Mouse (Mus musculus) CD8-positive naive resting alpha-beta T cell, adult 2 months (primary cell): ENCODE data around the gene Rap1gap2.

ENCODE experiments used
- DNase-seq, 2 experiments: peaks; one replicate each; pipeline ENCODE4 v3.0.0; 2022; ENCODE audit warnings: low read depth in 2 of 2, low spot score in 2 of 2

Rap1gap2 gene

DNA sequence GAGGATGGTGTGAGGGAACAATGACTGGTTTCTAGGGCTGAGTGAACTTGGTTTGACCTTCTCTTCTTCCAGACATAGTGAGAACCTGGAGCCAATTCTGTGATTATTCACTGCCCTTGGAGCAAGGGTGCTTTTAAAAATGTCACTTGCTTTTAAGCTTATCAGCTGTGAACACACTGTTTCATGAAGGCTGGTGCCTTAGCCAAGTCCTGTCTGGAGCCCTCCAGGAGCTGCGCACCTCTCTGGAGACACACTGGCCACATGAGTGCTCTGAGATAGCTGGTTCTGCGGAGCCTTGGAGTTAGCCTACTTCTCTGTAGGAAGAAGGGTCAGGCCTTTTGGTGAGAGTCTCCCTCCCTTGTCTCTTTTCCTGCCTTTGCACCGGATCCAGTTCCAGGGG, 95.7 kb downstream of the Rap1gap2 start:
- DNase-seq, result no peak

- no peak for DNase-seq
Measured at GRCm38 (mm10) chr11:74512595-74512994, 98.1 kb downstream of the Rap1gap2 start.

GRCm38 (mm10) chr11:74506275-74506674, 104.4 kb downstream of the Rap1gap2 start:
- no peak for DNase-seq

- DNase-seq, result no peak
Measured at GRCm38 (mm10) chr11:74502485-74502884, 108.2 kb downstream of the Rap1gap2 start.

GRCm38 (mm10) chr11:74501989-74502388, 108.7 kb downstream of the Rap1gap2 start:
- DNase-seq, result no peak

GRCm38 (mm10) chr11:74501061-74501460, 109.7 kb downstream of the Rap1gap2 start:
- DNase-seq, result no peak

DNA sequence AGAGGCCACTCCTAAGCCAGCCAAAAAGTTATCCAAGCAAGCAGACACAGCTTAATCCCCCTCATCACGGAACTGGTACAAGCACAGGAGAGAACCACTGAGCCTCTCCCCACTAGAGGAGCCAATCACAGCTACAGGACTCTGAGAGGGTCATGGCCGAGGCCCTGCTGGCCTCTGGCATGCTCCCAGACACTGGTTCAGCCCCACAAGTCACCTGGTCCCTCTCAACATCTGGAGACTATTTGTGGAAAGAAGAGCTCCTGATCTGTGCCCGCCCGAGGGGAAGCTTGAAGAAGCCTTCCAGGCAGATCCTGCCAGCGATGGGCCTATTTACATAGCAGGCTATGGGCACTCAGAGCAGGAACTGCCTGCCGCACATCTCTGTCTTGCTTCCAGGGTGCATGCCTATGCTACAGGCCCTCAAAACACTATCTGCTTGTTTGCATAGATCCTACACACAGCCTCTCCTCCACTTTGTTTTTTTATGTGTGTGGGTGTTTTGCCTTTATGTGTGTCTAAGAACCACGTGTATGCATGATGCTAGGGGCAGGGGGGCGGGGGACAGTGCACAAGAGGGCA, 111.1 kb downstream of the Rap1gap2 start:
- no peak for DNase-seq

DNA sequence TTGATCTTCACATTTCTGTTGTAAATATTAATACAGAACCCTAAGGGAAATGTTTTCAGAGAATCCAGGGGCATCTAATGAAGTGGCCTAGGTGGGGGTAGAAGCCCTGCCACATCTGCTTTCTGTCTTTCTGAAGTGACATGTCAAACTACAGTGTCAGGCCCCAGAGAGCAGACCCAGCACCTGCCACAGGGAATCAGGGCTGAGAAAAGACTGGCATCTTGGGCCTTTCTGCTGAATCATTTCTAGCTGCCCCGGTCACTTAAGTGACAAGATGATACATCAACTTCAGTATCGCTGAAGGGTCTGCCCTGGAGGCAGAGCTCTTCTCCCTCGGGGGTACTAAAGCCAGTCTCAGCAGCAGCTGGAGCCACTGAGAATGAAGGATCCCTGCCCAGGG, 111.7 kb downstream of the Rap1gap2 start:
- no peak for DNase-seq

- no peak for DNase-seq
Measured at GRCm38 (mm10) chr11:74496581-74496980, 114.1 kb downstream of the Rap1gap2 start.

DNA sequence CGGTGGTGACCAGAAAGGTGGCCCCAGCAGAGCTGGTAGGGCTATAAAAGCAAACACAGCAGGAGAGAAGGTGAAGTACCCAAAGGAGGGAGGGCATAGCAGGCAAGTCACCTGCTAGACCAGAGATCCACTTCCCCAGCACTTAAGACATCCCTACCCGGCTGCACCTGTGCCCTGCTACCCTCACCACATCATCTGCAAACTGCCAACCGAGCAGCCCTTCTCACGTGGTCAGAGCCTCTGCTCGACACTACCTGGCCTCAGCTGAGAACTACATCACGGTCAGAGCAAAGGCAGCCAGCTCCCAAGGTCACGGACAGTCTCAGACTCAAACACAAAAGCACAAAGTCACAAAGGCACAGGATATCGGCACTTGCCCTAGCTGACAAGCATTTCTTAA, 116.8 kb downstream of the Rap1gap2 start:
- DNase-seq, result no peak

DNA sequence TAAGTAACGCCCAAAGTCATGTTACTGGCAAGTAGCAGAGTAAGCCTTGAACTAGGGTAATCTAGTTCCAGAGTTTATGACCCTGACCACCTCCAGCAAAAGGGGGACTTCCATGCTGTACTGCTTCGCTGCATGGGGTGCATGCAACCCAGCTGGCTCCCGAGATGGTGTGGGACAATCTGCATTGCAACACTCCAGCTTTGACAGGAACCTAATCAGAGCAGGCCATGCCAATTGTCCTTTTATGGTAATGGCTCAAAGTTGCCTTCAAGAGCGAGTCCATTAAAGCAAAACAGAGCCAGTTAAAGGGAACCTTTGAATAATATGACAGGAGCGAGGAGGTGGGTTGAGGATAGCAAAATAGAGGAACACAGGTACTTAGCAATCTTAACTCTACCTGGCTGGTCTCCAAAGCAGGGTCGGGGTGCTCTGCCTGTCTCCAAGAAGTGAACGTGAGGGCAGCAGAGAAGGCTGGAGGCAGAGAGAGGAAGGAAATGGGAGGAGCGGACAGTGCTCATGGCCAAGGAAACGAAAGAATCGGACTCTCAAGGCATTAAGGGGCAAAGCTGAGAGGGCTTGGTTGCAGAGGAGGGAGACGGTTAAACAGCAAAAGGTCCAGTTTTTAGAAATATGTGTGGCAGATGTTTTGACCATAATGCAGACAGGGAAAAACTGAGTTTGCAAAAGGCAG, 117.4 kb downstream of the Rap1gap2 start:
- no peak for DNase-seq

DNA sequence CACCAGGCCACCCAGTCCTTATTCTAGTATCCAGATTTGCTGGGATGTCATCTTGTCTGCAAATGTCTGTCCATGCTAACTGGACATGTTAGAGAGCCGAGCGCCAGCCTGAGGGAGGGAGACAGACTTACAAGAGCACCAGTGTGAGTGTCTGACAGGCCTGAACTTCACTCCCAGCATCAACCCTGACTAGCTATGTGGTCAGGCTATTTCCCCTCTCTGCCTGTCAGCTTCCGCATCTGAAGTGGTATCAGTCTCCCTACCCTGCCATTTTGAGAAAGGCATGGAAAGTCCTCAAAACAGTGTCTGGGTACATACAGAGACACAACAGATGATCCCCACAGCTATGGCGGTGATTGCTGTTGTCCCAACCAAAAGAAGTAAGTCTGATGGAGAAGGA, 119.6 kb downstream of the Rap1gap2 start:
- no peak for DNase-seq

- DNase-seq, result no peak
Measured at GRCm38 (mm10) chr11:74489239-74489638, 121.5 kb downstream of the Rap1gap2 start.

- DNase-seq, result no peak
Measured at GRCm38 (mm10) chr11:74487952-74488351, 122.8 kb downstream of the Rap1gap2 start.

- no peak for DNase-seq
Measured at GRCm38 (mm10) chr11:74485435-74486217, 125.1 kb downstream of the Rap1gap2 start.

DNA sequence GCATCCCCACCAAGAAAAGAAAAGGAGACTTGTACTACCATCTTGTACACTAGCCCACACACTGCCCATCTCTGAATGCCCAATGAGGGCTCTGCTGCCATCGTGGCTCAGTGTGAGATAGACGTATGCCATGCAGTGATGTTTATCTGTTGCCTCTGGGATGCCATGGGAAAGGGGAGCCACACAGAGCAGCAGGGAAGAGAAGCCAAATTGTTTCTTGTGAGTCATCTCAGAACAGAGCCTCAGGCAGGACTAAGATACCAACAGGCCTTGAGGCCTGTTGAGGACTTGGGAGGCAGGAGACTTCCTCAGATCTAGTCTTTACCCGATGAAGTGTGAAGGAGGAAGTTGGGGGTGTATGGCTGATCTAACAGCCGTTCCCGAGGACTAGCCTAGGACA, 126.8 kb downstream of the Rap1gap2 start:
- DNase-seq, result no peak

- no peak for DNase-seq
Measured at GRCm38 (mm10) chr11:74483153-74483817, 127.4 kb downstream of the Rap1gap2 start.

DNA sequence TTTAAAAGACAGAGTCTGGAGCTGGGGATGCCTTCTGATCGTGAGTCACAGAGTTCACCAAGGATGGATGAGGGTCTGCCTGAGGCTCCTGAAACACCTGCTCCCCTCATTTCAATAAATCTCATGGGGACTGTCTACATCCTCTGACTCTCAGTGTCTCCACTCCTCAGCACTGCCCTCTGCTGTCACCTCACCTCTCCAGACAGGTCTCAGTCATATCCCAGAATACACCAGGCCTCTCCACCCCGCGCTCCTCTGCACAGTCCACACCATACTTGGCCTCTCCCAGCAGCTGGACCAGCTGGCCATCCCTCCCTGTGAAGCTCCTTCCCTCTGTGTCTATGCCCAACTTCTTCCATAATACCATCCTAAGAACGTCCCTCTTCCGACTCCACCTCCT, 128.9 kb downstream of the Rap1gap2 start:
- DNase-seq, result no peak

DNA sequence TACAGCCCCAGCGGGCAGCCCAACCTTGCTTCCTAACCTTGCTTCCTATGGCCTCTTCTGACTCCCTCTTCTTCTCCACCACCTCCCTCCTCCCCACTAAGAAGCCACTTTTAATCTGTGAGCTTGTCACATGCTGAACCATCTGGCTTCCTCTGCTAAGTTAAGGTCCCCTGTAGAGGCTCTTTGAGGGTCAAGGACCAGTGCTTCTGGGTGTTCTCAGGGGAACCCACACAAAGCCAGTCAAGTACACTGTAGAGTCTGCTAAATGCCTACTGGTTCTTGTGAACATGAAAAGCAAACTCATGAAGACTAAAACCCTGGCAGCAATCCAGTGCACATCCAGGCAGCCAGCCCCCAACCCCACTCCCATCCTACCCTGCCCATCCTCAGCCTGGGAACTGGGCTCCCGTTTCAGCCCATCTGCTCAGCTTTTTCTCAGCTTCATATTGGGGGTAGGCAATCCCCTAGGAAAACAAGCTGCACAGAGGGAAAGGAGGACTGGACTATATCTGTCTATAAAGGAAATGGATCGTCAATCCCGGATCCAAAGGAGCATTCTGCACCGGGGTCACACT, 130.9 kb downstream of the Rap1gap2 start:
- no peak for DNase-seq

DNA sequence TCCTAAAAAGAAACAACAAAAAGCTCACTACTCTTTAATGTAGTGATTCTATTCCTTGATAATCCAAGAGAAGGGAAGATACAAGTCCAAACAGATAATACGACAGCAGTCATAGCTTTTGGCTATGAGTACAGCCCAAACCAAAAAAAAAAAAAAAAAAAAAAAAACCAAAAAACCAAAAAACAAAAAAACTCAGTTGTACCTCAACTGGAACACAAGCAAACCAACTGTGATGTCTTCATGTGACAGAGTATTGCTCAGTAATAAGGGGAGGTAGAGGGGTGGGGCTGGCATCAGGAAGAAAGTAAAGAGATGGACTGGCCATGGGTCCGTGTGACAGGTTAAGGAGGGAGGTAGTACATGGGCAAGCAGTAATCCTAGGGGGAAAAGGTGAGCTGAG, 131.8 kb downstream of the Rap1gap2 start:
- DNase-seq, result no peak

- no peak for DNase-seq
Measured at GRCm38 (mm10) chr11:74472671-74473070, 138.0 kb downstream of the Rap1gap2 start.
